Mouse (Mus musculus) gastrocnemius, adult 8-10 months (tissue): ENCODE measurements around the gene Glrx2. TPM values are rescaled to one million over a fixed set of nuclear protein-coding genes. Genes with fewer than 3 reads are reported as not detected.
"Not testable (repeated sequence)": the region's sequence is repeated elsewhere in the genome, so short reads cannot be mapped to it uniquely, and the experiment has no call there.

Source experiments
- DNase-seq, 2 experiments: peaks; one replicate each; pipeline ENCODE4 v3.0.0; 2022; ENCODE audit warnings: low spot score in 2 of 2
- total RNA-seq, 4 experiments: library from RNA; stranded (reverse); gene quantifications; 2 replicates each; pipeline ENCODE4 v1.2.4; 2022

Glrx2 gene
- 10 to 100 TPM; 81.4 to 90.4 (median 85.8) TPM for total RNA-seq

- not testable (repeated sequence) for DNase-seq
These were observed at the start of gene Glrx2 for GRCm38 (mm10) chr1:143716038-143716437. Glrx2 (plus strand) TSS chr1:143716338.

- no peak for DNase-seq
These were observed 40.3 kb upstream of the Glrx2 start for GRCm38 (mm10) chr1:143675734-143676361.

- no peak for DNase-seq
These were observed 35.0 kb upstream of the Glrx2 start for GRCm38 (mm10) chr1:143681108-143681507.

- DNase-seq = no peak
These were observed 31.3 kb upstream of the Glrx2 start for GRCm38 (mm10) chr1:143684849-143685248.

GRCm38 (mm10) chr1:143701736-143702135, 14.4 kb upstream of the Glrx2 start:
- DNase-seq = no peak

GRCm38 (mm10) chr1:143702141-143702740, 13.9 kb upstream of the Glrx2 start:
- no peak for DNase-seq

GRCm38 (mm10) chr1:143702741-143703262, 13.3 kb upstream of the Glrx2 start, which contains the start of gene Cdc73:
Cdc73 (minus strand) TSS chr1:143702893.
- DNase-seq = peak; percentile 90 to 92

- no peak for DNase-seq
These were observed 9.1 kb upstream of the Glrx2 start for GRCm38 (mm10) chr1:143707006-143707405.

- DNase-seq = no peak
These were observed 7.8 kb upstream of the Glrx2 start for GRCm38 (mm10) chr1:143708361-143708760.

GRCm38 (mm10) chr1:143709966-143710626, 6.0 kb upstream of the Glrx2 start:
- DNase-seq = no peak

GRCm38 (mm10) chr1:143710627-143710976, 5.5 kb upstream of the Glrx2 start:
- DNase-seq = no peak

GRCm38 (mm10) chr1:143724456-143725064, 8.4 kb downstream of the Glrx2 start:
- no peak for DNase-seq

GRCm38 (mm10) chr1:143727701-143728445, 11.7 kb downstream of the Glrx2 start:
- no peak for DNase-seq

- no peak for DNase-seq
These were observed 14.8 kb downstream of the Glrx2 start for GRCm38 (mm10) chr1:143730899-143731298.

GRCm38 (mm10) chr1:143731691-143732090, 15.6 kb downstream of the Glrx2 start:
- no peak for DNase-seq

- no peak for DNase-seq
These were observed 17.8 kb downstream of the Glrx2 start for GRCm38 (mm10) chr1:143733914-143734410.

- no peak for DNase-seq
These were observed 22.7 kb downstream of the Glrx2 start for GRCm38 (mm10) chr1:143738811-143739210.

GRCm38 (mm10) chr1:143739361-143740350, 23.5 kb downstream of the Glrx2 start:
- peak; percentile 58 to 79 for DNase-seq

- no peak for DNase-seq
These were observed 24.4 kb downstream of the Glrx2 start for GRCm38 (mm10) chr1:143740581-143740980.

GRCm38 (mm10) chr1:143741331-143741730, 25.2 kb downstream of the Glrx2 start:
- DNase-seq = no peak
